Mouse (Mus musculus): ENCODE measurements at regions not wholly inside any gene's neighbourhood (a gene's known extent, or its start where the extent isn't known, plus 50 kb on each side); places are given as distances from the start of the nearest gene placed in this dataset.
A peak's percentile ranks its signal among the peaks of the same experiment; 100 is the strongest.

DNA sequence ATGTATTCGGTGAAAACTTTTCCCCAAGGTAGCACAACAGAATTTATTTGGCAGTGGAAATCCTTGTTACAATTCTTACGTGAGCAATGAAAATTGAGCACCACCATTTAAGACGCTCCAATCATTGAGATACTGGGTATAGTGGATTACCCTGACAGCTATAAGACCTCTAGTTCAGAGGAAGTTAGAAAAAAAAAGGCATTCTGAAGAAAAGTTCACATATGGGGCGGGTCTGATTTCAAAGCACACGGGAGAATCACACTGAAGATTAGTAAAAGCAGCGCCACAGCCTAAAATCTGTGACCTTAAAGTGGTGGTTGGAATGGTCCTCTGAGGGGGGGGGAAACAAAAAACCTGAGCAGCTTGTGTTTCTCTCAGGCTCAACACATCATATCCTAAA, 978.4 kb downstream of the Flrt2 start:
- no peaks in the 10 kb centered on the region for H3K4me1 ChIP-seq (ENCODE audit: control insufficient read depth, insufficient read depth, low read length)

GRCm38 (mm10) chr12:96690896-96691295, 998.9 kb downstream of the Flrt2 start:
- WGBS: 50% methylated on average over 1 of the region's 1 CpGs

More for the DNA sequence above, 978.4 kb downstream of the Flrt2 start:
- H3K4me2 ChIP-seq (ENCODE audit: low read depth, low read length): no peak overlapping the region
- DNase-seq (ENCODE audit: low spot score) (no peak), ATAC-seq (replicated peaks; ENCODE audit: insufficient number of reproducible peaks, low FRiP score, low TSS enrichment, low read depth) (no peak)
- H3K36me3 ChIP-seq (replicated peaks; ENCODE audit: control insufficient read depth, insufficient read depth, low read depth, low read length): no peaks in the 10 kb centered on the region
- WGBS: 65% methylated on average over 6 of the region's 6 CpGs
- H3K27me3 ChIP-seq (ENCODE audit: control insufficient read depth, insufficient read depth, low read length): no peaks in the 10 kb centered on the region
- no peak overlapping the region for H3K4me3 ChIP-seq (ENCODE audit: low read depth, low read length)
- H3K9ac ChIP-seq (replicated peaks; ENCODE audit: low read length): no peak overlapping the region
- H3K27ac ChIP-seq (replicated peaks; ENCODE audit: low read depth, low read length): no peak overlapping the region
- no peaks in the 10 kb centered on the region for H3K9me3 ChIP-seq (replicated peaks; ENCODE audit: control insufficient read depth, low read length)

More at GRCm38 (mm10) chr12:96690896-96691295, 998.9 kb downstream of the Flrt2 start:
- no peaks in the 10 kb centered on the region for H3K4me1 ChIP-seq (ENCODE audit: control insufficient read depth, insufficient read depth, low read length)
- no peak overlapping the region for H3K27ac ChIP-seq (replicated peaks; ENCODE audit: low read depth, low read length)
- no peaks in the 10 kb centered on the region for H3K36me3 ChIP-seq (replicated peaks; ENCODE audit: control insufficient read depth, insufficient read depth, low read depth, low read length)
- no peaks in the 10 kb centered on the region for H3K9me3 ChIP-seq (replicated peaks; ENCODE audit: control insufficient read depth, low read length)
- no peak overlapping the region for H3K9ac ChIP-seq (replicated peaks; ENCODE audit: low read length)
- no peak for ATAC-seq (replicated peaks; ENCODE audit: insufficient number of reproducible peaks, low FRiP score, low TSS enrichment, low read depth)
- H3K4me3 ChIP-seq (ENCODE audit: low read depth, low read length): no peak overlapping the region
- DNase-seq (ENCODE audit: low spot score): peak; percentile 39
- no peaks in the 10 kb centered on the region for H3K27me3 ChIP-seq (ENCODE audit: control insufficient read depth, insufficient read depth, low read length)
- no peak overlapping the region for H3K4me2 ChIP-seq (ENCODE audit: low read depth, low read length)
